Mouse (Mus musculus) cerebellum, adult (tissue): ENCODE data around the gene Limd2.
"Not testable (repeated sequence)": the region's sequence is repeated elsewhere in the genome, so short reads cannot be mapped to it uniquely, and the experiment has no call there.

Experiments
- ATAC-seq: cut with Nextera tagmentation; 2 replicates; pipeline ENCODE4 v1.9.2; 2017; ENCODE audit warnings: mild to moderate bottlenecking, moderate library complexity, mixed read lengths; ENCODE audit not compliant: insufficient number of reproducible peaks, low FRiP score, low TSS enrichment

Gene Limd2

DNA sequence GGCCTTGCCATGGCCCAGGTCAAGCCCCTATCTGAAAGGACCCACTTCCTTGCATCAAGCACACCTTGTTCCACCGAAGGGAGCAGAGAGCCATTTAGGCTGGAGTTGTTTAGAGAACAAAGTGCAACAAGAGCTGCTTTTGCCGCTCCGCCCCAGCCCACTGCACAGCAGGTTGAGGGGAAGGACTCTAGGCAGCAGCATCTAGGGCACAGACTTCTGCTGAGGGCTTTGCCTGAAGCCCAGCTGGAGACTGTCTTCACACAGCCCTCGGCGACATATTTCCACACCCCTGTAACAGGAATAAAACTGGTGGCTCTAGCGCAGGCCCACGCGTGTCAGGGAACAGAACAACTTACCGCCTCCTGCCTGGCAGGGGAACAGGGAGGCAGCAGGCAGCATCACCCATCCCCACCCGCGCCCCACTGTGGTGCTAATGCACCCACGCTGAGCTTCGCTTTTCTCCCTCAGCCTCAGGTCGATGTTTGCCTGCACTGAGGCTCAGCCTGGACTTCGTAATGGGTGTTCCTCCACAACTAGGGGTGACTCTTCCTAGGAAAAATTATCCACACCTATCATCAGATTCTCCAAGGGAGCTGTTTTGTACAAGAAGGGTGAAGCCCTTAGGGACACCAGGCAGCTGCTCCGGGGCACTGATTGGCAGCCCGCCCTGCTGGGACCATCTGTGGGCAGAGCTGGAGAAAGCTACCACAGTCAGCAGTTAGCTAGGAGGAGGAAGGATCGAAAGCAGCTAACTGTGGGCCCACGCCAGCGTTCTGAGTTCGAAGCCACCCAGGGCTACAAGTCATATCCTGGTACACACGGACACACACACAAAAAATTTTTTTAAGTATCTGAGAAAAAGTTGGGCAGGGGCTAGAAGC is at the start of gene Limd2, which contains the start of gene Gm10840:
Limd2 (minus strand) TSS at position 20 of the 881 bp plus-strand sequence.
Gm10840 (plus strand) TSS at position 10 of the 881 bp plus-strand sequence.
- ATAC-seq: no peak

DNA sequence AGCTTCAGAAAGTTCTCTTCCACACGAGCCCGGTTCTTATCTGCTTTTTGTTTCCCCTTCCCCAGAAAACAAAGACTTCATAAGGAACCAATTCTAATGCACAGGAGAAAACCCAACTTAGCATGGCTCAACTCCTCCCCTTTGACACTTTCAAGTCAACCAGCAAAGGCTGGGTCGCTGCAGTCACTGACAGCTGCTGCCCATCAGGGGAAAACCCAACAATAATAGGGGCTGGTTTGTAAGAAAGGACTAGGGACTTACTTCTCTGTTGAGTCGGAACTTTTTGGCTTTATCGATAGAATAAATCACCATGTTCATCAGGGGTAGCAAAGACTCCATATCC is 41.4 kb upstream of the Limd2 start, which contains the start of gene Strada:
Strada (minus strand) TSS at position 46 of the 343 bp plus-strand sequence.
- no peak for ATAC-seq

DNA sequence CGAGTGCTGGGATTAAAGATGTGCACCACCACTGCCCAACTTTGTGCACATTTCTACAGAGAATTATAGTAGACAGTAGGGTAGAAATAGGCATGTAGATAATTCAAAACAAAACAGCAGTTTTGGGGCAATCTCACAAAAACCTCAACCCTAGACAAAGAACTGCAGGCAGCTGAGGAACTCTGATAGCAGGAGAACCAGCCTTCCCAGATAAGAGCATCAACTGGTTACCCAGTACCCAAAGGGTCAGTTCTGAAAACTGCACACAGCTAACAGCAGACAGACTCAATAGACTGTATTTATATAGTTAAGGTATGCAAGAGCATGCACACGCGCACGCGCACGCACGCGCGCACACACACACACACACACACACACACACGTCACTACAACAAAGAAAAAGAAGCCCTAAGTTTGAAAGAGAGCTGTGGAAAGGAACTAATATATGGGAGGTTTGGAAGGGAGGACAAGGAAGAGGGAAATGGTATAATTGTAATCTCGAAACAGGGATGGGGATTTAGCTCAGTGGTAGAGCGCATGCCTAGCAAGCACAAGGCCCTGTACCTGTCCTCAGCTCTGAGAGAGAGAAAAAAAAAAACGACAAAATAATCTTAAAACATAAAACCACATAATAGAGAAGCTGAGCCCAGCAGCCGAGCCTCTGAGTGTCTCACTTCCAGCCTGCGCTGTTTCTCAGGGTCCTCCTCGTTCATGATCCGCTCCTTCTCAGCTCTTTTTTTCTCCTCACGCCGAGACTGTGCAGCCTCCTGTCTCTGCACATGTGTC is 40.9 kb upstream of the Limd2 start:
- no peak for ATAC-seq

DNA sequence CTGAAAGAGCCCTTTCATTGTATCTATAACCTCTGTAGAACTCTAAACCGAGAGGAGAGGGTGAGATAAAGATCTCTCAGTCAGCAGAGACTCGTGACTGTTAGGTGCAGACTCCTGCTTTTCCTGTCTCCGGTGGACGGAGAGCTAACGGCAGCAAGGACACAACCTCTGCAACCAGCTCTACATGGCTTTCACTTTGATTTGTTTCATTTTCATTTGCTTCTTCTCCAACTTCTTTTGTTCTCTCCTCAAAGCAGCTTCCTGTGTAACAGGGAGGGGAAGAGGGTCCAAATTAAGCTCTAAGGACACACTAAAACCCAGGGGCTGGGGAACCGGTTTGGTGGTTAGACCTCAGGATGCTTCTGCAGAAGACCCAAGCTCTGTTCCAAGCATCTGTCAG is 40.1 kb upstream of the Limd2 start:
- ATAC-seq: no peak

DNA sequence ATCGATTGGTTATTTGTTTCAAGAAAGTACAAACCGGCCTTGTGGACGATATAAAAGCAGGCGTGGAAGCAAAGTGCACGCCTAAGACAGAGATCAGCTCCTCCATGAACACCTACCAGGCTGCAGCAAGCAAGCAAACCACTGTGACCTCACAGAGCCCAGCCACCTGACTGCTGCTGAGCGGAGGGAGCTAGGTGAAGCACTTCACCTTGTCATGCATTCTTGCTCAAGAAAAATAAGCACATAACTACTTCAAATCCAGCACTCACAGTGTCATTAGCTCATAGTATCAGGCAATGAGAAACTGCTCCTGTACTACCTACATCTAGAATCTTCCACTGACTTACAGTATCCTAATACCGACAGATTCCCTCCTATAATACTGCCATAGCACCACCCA is 39.3 kb upstream of the Limd2 start:
- not testable (repeated sequence) for ATAC-seq

DNA sequence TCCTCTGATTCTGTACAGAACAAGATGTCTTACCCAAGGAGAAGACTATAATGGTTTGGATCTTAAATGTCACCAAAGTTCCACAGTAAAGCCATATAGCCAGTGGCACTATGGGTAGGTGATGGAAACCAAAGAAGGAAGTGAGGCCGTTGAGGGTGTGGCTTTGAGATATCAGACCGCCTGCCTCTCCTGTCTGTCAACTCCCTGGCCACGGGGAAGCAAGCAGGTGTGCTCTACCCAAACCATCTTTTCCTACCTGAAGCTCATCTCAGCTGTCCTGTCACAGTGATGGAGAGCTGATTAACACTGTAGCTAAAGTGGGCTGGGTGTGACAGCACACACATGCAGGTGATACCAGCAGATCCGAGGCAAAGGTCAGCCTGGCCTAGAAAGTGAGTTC is 37.6 kb upstream of the Limd2 start:
- no peak for ATAC-seq

DNA sequence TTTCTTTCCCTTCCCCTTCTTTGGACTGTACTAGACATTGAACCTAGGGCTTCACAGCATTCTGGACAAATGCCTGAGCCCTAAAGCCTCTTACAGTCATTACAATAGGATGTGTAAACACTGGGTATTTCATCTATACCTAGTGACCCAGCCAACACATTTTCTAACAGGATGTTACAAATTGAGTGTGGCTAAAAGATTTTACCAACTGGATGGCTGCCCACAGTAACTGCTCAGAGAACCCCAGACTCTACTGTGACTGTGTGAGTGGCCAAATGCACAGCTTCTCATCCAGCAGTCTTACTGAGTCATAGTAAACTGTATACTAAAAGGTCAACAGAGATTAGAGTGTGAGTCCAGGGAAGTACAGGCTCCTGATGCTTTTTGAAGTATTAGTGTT is 34.7 kb upstream of the Limd2 start:
- ATAC-seq: no peak

DNA sequence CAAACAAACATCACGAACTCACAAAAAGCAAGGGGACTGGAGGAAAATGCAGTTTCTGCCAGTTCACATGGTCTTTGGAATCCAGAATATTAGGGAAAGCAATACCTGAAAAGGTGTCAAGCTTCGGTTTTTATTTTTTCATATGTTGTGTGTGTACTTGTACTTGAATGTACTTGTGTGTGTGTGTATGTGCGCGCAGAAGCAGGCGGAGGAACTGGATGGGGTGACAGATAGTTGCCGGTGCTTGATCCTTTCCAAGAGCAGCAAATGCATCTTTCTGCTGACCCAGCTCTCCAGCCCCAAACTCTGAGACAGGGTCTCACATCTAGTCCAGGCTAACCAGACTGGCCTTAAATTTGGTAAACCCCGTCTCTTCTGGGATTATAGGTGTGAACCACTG is 34.2 kb upstream of the Limd2 start:
- no peak for ATAC-seq

DNA sequence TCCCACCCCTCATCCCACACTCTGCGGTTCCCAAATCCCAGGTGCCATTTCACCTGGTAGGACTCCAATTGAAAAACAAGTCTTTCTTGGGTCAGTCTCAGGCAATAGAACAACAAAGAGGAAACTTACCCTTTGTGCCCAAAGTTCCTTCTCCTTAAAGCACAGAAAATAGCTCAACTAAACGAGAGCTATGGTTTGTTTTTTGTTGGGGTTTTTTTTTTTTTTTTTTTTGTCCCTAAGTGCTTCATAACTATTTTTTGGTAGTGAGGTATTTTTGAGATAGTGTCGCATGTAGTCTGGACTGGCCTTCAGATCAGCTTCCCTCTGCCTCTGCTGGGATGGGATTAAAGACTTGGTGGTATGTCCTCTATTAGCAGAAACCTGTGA is 33.5 kb upstream of the Limd2 start:
- ATAC-seq: no peak

DNA sequence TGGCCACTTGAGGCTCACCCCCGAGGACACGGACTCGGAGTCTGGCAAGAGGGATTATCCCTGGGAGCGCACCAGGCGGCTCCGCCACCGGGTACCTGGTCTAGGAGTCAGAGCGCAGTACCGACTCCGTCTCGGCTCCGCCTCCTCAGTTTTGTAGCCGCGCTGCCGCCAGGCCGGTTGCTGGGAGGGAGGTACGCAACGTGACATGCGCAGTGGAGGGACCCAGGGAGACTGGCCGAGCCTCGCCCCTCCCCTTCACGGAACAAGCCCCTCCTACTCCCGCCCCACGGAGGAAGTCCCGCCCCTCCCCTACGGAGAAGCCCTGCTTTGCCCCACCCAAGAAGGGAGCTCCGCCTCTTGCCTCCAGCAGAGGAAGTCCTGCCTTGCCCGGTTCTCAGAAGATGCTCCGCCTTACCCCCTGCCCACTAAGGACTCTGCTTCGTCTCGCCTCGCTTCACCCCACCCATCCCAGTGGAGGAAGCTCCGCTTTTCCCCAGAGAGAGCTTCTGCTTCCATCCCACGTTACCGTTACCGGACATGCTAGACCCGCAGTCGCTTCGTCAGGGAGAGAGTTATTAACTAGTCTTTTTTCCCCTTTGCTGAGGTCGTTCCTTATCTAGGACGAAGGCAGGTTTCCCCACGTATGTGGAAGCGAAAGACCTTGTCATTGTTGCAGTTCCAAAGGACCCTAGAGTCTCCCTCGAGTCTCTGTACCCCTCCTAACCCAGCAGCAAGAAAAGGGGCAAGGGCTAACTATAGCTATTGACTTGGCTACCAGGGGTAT is 32.9 kb upstream of the Limd2 start:
- peak; percentile 95 for ATAC-seq

DNA sequence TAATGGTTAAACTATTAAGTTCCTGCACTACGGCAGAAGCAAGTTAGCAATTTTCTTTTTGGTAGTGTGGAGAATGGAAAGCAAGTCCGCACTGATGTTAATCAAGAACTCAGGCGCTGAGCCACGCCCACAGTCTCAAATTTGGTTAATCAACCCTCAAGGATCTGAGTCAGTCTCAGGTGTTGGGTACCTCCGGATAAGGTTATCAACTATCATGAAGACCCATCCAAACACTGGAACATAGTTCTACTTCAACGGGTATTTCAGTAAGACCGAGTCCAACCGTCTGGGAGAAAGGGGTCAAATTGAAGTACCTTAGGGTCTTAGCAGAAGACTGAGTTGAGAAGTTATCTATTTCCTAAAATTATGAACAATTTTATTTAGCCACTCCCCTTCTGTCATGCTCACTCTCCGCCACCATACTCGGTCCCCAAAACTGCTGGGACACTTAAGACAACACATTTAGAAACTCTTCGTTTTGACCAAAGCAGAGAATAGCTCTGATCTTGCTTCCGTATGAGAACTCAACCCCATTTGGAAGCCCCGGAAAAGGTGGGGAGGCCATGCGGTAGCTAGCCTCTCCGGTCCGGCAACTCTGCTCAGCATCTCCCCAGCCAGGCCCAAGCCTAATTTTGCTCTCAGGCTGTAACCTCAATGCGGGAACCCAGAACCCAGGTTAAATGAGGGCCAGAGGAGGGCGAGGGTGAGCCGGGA is 32.2 kb upstream of the Limd2 start:
- no peak for ATAC-seq

DNA sequence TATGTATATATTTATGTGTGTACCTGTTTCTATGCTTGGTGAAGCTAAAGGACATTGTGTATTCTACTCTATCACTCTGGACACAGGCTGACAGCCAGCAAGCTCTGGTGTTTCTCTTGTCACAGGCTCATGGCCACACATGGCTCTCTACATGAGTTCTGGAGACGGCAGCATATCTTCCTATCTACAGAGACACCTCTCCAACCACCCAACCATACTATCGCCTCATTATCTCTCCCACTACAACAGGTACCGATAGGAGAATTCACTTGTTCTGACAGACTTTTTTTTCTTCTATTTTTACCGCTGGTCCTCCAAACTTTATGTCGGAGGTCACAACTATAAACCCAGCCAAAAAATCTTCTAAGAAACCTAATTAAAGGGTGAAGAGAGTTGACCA is 31.6 kb upstream of the Limd2 start:
- no peak for ATAC-seq

DNA sequence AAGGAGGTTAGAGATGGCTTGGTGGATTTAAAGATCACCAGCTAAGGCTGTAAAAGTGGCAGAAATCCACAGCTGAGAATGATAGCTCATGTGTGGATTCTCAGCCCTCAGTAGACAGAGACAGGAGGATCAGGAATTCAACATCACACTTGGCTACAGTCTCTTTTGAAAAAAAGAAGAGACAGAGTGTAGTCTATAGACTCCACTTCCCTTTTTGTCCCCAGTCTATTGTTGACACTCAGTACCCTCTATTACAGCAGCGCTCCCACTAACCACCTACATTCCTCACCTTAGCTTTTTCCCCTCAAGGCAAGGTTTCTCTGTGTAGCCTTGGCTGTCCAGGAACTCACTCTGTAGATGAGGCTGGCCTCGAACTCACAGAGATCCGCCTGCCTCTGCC is 31.1 kb upstream of the Limd2 start:
- ATAC-seq: no peak

DNA sequence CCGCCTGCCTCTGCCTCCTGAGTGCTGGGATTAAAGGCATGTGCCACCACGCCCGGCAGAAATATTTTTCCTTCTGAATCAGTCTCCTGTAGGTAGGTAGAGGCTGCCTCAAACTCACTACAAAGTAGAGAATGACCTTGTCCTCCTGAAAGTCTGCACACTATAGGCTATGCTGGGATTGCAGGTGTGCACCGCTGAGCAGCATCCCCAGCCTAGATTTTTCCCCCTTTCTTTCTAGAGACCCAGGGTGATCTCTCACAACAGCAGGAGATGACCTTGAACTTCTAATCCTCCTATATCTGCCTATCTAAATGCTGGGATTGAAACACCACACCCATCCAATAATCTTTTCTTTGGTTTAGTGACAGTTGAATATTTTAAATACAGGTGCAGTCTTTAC is 26.7 kb upstream of the Limd2 start:
- no peak for ATAC-seq

DNA sequence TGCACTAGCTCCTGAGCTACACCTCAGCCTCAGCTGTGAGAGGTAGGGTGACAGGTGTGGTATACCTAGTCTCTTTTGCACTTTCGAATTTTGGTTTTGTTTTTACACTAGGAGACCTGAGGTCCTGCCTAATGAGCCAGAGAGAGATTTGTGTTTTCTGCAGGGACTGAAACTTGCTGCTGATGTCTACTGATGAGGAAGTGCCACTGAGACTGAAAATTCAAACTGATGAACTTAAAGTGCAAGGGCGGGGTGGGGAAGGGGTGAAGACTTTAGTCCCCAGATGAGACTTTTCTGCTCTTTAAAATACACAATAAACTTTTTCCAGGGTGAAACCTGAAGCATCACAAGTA is 19.8 kb upstream of the Limd2 start:
- ATAC-seq: no peak

DNA sequence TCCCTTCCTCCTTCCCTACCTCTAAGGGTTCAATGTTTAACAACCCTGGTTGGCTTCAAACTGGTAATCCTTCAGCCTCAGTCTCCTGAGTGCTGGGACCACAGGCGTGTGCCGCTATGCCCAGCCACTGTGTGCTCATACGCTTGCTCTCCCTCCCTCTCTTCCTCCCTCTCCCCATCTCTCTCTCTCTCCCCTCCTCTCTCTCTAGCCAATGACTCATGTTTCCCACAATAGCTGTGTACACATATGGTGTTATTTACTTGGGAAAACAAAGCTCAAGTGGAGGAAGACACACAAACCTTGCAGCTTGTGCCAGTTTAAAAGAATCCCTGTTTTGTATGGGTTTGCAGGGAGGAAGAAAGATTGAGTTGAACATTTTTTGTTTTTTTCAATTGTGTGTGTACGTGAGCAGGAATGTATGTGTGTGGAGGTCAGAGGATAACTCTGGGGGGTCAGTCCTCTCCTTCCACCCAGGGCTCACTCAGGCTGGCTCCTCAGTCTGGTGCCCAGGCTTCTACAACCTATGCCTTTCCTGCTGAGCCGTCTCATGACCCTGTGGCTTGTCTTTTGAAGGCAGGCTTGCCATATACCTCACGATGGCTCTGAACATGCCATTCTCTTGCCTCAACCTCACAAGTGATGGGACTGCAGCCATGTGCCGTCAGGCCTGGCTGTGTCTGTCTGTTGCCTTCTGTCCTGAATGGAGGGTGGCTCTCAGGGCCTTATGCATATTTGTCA is 19.2 kb upstream of the Limd2 start:
- ATAC-seq: peak; percentile 90

DNA sequence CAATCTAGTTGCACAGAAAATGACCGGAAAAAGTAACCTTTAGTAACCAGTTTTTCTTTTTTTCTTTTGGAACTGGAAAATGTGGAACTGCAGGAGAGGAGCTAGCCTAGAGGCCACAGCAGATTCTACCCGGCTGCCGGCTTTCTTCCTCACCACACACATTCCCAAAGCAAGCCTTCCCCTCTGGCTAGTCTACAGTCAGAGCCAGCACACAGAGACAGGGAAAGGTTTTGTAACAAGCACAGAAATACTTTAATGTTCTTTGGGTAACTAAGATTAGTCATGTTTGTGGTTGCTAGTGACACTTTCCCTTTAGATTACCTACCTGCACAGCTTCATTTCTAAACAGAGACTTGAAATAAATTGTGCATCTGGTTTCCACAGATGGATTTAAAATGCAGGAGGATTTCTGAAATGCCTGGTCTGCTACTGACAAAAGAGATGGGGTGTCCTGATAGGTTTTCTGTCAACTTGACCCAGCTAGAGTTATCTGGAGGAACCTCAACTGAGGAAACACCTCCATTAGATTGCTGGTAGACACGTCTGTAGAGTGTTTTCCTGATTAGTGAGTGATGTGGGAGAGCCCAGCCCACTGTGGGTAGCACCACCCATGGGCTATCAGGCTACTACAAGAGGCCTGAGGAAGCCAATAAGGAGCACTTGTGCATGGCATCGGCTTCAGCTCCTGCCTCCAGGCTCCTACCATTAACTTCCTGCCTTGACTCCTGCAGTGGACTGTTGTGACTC is 17.5 kb upstream of the Limd2 start:
- ATAC-seq: no peak

DNA sequence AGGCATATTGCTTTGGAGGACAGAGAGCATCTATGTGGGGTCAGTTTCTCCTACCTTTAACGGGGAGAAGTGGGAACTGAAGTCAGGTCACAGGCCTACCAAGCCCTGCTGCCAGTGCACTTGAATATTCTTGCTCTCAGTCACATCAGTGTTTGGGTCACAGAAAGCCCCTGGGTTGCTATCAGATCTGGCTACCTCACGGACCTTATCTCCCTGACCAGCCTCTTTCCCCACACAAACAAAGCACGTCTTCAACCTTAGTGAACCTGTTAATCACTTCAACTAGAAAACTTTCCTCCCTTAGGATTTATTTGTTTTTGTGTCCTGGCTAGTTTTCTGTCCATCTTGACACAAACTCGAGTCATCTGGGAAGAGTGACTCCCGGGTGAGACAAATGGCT is 15.7 kb upstream of the Limd2 start:
- ATAC-seq: no peak

DNA sequence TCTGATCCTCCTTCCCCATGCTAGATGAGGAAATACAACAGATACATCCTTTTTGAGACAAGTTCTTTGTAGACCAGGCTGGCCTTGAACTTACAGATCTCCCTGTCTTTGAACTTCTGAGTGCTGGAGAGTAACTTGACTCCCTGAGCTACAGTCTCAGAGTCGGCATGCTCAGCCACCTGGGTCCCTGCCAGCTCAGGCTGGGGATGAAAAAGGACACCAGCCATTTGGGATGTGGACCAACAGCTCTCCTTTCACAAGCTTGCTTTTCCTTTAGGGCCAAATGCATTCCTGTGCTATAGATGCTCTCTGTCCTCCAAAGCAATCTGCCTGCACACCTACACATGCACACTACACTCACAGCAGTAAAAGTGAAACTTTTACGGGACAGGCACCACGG is 14.4 kb upstream of the Limd2 start:
- no peak for ATAC-seq
